Mouse (Mus musculus) fibroblast of lung, adult 2 months (primary cell): Measurements from ENCODE around the gene Trappc12.

Source experiments
- DNase-seq: peaks from one replicate; pipeline ENCODE4 v3.0.0-alpha.2; 2011; ENCODE audit warnings: low read depth

The Trappc12 gene

DNA sequence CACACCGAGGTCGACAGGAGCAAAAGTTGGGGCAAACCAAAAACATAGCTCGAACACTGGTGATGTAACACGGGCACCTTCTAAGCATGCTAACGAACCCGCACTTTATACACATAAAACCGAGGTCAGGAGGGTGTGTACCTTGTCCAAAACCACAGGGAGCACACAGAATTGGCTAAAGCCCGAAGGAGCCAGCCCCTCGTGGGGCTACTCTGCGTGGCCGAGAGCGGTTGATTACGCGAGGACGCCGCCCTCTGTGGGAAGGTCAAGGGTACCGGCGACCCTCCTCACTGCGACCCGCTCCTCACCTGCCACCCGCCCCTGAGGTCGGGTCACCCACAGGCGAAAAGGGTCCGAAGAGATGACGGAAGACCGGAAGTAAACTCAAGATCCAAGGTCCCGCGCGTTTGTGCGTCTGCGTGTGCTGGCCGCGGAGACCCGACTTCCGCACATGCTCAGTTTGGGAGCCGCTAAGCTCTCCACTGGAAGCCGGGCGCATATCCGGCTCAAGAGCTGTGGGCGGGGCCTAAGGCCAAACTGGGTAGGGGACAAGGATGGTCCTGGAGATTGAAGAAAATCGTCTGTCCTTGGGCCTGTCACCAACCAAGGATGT, at the start of gene Trappc12:
TSS of gene Trappc12 (minus strand) at position 452 of the 613 bp plus-strand sequence.
- peak; percentile 72 for DNase-seq

DNA sequence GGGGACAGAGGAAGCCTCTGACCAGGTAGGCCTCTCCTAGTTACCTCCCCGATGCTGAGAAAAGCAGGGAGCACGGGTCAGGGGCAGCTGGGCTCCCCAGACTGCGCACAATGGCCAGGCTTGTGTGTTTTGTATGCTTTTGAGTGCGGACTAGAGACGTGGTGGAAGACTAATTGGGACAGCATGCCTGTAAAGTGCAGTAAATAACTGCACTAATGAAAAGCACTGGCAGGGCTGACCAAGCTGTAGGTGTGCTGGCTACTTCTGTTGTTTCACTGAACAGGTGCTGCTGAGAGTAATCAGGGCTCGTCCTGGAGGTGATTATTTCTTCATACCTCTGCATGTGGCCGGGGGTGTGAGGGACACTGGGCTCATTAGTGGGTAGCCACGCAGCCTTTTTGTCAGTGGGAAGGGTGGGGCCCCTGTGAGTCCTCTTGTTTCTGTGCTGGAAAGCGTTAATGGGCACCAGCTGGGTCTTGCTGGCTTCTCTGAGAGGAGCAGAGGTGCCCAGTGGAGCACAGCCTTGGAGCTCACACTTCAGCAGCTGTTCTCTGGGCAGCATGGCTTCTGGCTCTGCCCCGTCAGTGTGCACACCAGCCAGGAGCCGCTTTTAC, 49.6 kb upstream of the Trappc12 start:
- DNase-seq = no peak

GRCm38 (mm10) chr12:28796881-28797420, 46.7 kb upstream of the Trappc12 start:
- DNase-seq = no peak

GRCm38 (mm10) chr12:28795041-28795440, 44.8 kb upstream of the Trappc12 start:
- no peak for DNase-seq

DNA sequence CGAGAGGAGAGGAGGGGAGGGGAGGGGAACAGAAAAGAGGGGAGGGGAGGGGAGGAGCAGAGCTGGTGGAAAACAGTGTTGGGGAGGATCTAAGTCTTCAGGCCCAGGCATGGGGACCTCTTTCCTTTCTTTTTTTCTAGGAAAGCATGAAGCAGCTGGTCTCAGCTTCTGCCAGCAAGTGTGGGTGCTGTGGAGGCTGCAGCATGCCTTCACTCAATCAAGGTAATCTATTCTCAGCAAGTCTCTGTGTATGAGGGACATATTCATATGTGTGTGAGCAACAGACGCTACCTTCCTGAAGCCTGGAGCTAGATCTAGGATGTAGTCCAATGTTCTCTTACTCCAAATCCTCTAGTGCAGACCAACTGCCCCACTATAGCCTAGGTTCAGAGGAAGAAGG, 43.4 kb upstream of the Trappc12 start:
- DNase-seq = no peak

DNA sequence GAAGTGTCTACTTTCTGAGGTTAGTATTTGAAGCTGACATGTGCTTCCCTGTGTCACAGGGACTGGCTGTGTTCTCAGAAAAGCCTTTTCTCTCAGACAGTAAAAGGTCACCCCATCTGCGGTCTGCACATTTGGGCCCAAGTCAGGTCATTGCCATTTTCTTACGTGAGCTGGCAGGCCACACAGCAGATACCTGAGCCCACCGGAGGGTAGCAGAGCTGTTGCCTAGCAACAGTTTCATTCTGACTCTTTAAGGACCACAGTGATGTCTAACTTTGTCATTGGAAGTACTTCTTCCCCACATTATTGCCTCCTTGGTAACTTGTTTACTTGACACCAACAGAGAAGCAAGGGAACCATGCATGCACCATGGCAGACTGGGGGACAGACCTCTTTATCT, 42.3 kb upstream of the Trappc12 start:
- DNase-seq = no peak

DNA sequence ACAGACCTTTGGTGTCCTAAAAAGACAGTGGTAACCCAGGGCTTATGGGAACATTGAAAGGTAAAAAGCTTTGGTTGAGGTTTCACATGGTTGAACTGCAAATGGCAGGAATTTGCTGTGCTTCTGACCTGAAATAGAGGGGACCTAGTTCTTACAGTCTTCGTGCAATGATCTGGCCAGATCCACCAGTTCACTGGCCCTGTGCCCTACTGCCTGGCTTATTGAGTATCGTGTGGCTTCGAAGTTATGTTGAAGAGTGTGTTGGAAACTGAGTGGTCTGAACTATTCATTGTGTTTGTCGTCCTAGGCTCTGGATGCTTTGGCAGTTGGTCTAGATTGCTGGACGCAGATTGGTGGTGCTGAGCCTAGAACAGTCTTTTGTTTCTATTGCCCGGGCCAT, 36.0 kb upstream of the Trappc12 start:
- no peak for DNase-seq

- DNase-seq = no peak
Observed at GRCm38 (mm10) chr12:28785299-28785698, 35.0 kb upstream of the Trappc12 start.

- DNase-seq = no peak
Observed at GRCm38 (mm10) chr12:28784864-28785263, 34.6 kb upstream of the Trappc12 start.

DNA sequence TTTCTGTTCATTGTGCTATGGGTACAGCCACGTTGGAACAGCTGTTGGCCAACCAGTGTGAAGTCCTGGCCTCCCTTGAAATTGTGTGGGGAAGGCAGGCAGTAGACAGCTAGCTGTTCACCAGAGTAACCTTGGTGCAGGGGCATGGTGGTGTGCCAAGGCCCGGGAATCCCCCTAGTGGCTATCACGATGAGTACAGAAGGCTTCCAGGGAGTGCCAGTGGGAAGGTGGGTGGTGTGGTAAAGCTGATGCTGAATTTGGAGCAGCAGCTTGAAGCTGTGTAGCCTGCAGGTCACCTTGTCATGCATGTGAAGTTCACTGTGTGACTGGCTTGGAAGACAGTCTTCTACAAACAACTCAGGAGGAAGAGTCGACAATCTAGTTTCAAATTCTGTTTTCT, 34.1 kb upstream of the Trappc12 start:
- DNase-seq = no peak

GRCm38 (mm10) chr12:28782637-28783036, 32.4 kb upstream of the Trappc12 start:
- DNase-seq = no peak

- DNase-seq = no peak
Observed at GRCm38 (mm10) chr12:28780180-28780579, 29.9 kb upstream of the Trappc12 start.

DNA sequence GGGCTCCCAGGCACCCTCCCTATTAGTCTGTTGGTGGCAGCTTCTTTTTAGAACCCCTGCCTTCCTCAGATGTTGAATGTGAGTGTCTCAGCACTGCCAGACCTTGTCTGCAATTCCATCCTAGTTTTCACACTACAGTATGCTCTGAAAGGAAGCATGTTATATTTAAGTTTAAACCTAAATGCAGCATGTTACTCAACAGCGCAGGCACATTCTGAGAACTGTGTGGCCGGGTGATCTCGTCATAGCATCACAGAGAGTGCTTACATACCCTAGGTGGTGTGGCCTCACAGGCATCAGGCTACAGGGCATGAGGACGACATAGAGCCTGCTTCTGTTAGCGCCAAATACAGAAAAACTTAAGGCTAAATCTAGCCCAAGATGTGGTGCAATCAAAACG, 25.4 kb upstream of the Trappc12 start:
- no peak for DNase-seq

GRCm38 (mm10) chr12:28775120-28775519, 24.8 kb upstream of the Trappc12 start:
- DNase-seq = no peak

- no peak for DNase-seq
Observed at GRCm38 (mm10) chr12:28773815-28774214, 23.5 kb upstream of the Trappc12 start.

- no peak for DNase-seq
Observed at GRCm38 (mm10) chr12:28769953-28770352, 19.7 kb upstream of the Trappc12 start.

- no peak for DNase-seq
Observed at GRCm38 (mm10) chr12:28756019-28756418, 5.7 kb upstream of the Trappc12 start.

GRCm38 (mm10) chr12:28751508-28752263, 1.4 kb upstream of the Trappc12 start, which contains the start of gene Eipr1:
TSS of gene Eipr1 (plus strand) at chr12:28751803.
- DNase-seq = peak; percentile 82

DNA sequence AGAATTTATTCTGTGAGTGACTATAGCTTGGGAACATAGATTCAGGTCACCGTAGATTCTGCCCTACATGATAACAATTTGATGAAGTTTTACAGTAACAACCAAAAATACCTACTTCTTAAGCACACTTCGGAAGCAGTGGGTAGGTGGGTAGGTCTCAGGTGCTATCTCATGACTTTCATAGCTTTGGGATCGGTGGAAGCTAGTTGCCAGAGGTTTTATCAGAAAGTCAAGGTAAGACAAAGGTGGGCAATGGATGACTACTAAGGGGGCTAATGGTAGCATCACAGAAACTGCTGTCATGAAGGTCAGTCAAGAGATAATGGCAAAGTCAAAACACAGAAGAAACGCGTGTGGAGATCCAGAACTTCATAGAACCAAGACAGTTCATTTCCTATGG, 604 bp upstream of the Trappc12 start:
- no peak for DNase-seq

DNA sequence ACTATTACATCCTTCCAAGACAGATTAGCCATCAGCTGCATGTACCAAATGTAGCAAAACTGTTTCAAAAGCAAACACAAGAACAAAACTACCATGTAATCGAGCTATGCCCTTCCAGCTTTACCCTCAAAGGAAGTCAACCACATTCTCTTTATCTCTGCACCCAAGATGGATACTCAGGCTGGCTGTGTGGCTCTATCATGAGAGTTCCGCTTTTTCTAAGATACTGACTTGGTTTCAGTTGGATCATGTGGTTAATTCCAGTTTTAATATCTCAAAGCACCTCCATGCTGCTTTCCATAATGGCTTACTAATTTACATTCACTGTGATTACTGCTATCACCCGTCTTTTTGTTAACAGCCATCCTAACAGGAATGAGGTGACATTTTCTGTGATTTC, 6.9 kb downstream of the Trappc12 start:
- no peak for DNase-seq

DNA sequence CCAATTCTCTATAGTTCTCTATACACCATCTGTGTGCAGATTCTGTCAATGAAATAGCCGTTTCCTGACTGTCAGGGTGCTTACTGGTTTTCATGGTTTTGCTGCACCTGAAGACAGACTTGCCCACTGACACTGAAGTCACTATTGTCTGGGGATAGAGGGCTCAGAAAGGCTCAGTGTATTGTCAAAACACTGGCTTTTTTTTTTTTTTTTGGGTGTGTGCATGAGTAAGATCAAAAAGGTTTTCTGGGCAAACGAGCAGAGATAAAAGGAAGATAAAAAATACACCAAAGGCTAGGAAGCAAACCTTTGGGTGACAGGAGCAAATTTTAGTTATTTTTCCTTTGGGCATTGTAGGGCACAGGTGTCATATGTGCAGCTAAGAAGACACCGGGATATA, 15.0 kb downstream of the Trappc12 start:
- no peak for DNase-seq

DNA sequence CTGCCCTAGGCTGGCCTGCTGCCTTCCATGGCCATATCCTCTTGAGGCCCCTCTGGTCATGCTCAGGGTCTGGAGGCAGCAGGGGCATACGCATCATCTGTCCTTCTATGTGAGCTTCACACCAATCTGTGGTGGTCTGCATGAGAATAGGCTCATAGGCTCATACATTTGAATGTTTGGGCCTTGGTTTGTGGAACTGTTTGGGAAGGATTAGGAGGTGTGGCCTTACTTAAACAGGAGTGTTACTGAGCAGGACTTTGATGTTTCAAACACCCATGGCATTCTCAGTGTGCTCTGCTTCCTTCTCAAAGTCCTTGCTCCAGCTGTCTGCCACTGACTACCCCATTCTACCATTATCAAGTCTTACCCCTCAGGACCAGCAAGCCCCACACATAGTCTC, 16.0 kb downstream of the Trappc12 start:
- no peak for DNase-seq
